ENCODE assay signal across 16 mouse cellular contexts in the genomic region with DNA sequence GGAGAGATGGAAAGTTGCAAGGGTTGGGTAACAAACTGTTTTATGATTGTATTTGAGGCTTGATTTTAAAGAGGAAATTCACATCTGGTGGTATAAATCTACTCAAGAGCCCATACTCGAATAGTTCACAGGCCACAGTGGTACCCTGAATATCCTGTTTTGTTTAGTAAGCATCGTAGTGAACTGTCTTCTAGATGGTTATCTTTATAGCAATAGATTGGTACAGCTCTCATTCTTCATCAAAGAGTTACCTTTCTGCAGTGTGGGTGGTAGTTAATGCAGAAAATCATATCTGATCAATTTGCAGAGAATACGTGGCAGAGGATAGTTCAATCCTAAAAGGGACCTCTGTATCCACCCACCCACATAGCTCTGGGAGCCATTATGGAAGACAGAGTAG.
"Had no signal": no experiment of that assay in that cellular context is flagged by ENCODE, and none has a peak within 500 bp of the region (broad histone marks: within the 10 kb centered on the region; RNA-seq: fewer than 3 reads in every experiment).

No protein-coding gene starts in this region.

- DNase-seq: gastrocnemius, adult 2 months; gastrocnemius, postnatal 10 days; heart, adult 18-20 months; heart, postnatal 10 days; heart, postnatal 4 days; kidney, adult 18-20 months; kidney, adult 8-10 months; kidney, postnatal 10 days; kidney, postnatal 25 days; kidney, postnatal 4 days; left cerebral cortex, postnatal 4 days; liver; liver, embryonic 13.5 days had no signal

- ATAC-seq: hindbrain, embryonic 16.5 days; intestine, embryonic 15.5 days; intestine, postnatal 0 days had no signal
